8 mouse cellular contexts compared by ENCODE assay signal in genomic region chr11:98003171-98003671, GRCm38 (mm10). TPM values are rescaled to one million over a fixed set of nuclear protein-coding genes. Genes with fewer than 3 reads are reported as not detected.
A peak's percentile ranks its signal among the peaks of the same experiment; 100 is the strongest.
DNase-seq lines count a peak whose midpoint lies in the region; ATAC-seq and TF ChIP-seq lines count a peak whose summit lies in the region.

No protein-coding gene starts in this region.

- intact Hi-C loops in gastrocnemius, adult 2 months (cut with DNase I) = no loop called here

- no peaks in the 10 kb centered on the region for H3K9me3 ChIP-seq in limb, embryonic 12.5 days
- H3K9me3 ChIP-seq in stomach, embryonic 15.5 days = no peaks in the 10 kb centered on the region

- peak overlapping the region; percentile 48; the same call in 1 of the 2 replicates for H3K27ac ChIP-seq in gastrocnemius, adult 2 months
- H3K27ac ChIP-seq in spleen, adult 2 months (ENCODE audit: insufficient read depth, low read length) = peak overlapping the region; percentile 33; the same call in 1 of the 2 replicates
- 0 out of 2 replicates have a peak overlapping the region, but pooled peaks have one; percentile 17 for H3K27ac ChIP-seq in limb, embryonic 12.5 days
- H3K27ac ChIP-seq in stomach, embryonic 15.5 days = no peak overlapping the region

- ATAC-seq in limb, embryonic 12.5 days (ENCODE audit: insufficient number of reproducible peaks, insufficient read depth, low FRiP score, low TSS enrichment, low read depth) = no peak
- ATAC-seq in stomach, embryonic 15.5 days (ENCODE audit: insufficient read depth, low FRiP score, low read depth) = no peak

- TF ChIP-seq POLR2A in spleen, adult 2 months (IDR thresholded peaks at IDR 0.05; ENCODE audit: low read depth, low read length) = no peak

- no peaks in the 10 kb centered on the region for H3K27me3 ChIP-seq in spleen, adult 2 months (ENCODE audit: control insufficient read depth, insufficient read depth, low read length)
- H3K27me3 ChIP-seq in limb, embryonic 12.5 days = peaks cover 44% of the 10 kb centered on the region
- H3K27me3 ChIP-seq in stomach, embryonic 15.5 days (replicated peaks) = peaks cover 25% of the 10 kb centered on the region

- peak overlapping the region; percentile 62 for H3K4me3 ChIP-seq in gastrocnemius, adult 2 months
- no peak overlapping the region; the same call in 1 of the 2 replicates for H3K4me3 ChIP-seq in spleen, adult 2 months (ENCODE audit: extremely low read depth, insufficient read depth, insufficient read length)
- H3K4me3 ChIP-seq in limb, embryonic 12.5 days (replicated peaks) = no peak overlapping the region
- 0 out of 2 replicates have a peak overlapping the region, but pooled peaks have one; percentile 11 for H3K4me3 ChIP-seq in stomach, embryonic 15.5 days (replicated peaks)

- 68% methylated on average over 17 of the region's 17 CpGs for WGBS in spleen, adult 2 months
- WGBS in limb, embryonic 12.5 days = 27% methylated on average over 17 of the region's 17 CpGs
- WGBS in stomach, embryonic 15.5 days = 50% methylated on average over 17 of the region's 17 CpGs

- no peaks in the 10 kb centered on the region for H3K36me3 ChIP-seq in spleen, adult 2 months (ENCODE audit: control insufficient read depth, insufficient read depth, low read length)
- peaks cover 39% of the 10 kb centered on the region for H3K36me3 ChIP-seq in limb, embryonic 12.5 days
- H3K36me3 ChIP-seq in stomach, embryonic 15.5 days = 0 out of 2 replicates have a peak, but pooled peaks cover 5% of the 10 kb centered on the region

- peaks cover 36% of the 10 kb centered on the region for H3K4me1 ChIP-seq in spleen, adult 2 months (ENCODE audit: control insufficient read depth, insufficient read depth, insufficient read length)
- peaks cover 42% of the 10 kb centered on the region for H3K4me1 ChIP-seq in limb, embryonic 12.5 days (replicated peaks)
- peaks cover 15% of the 10 kb centered on the region for H3K4me1 ChIP-seq in stomach, embryonic 15.5 days

- peak; percentile 55 for DNase-seq in gastrocnemius, adult 2 months
- no peak for DNase-seq in gastrocnemius, postnatal 4 days (ENCODE audit: low spot score in 2 of 2)
- DNase-seq in spleen, adult 2 months (ENCODE audit: low read depth in 1 of 2, low spot score in 2 of 2) = no peak
- DNase-seq in spleen, postnatal 14 days (ENCODE audit: low spot score in 2 of 2) = no peak
- DNase-seq in cerebellum, adult 8-10 months = no peak
- DNase-seq in left cerebral cortex, adult 8-10 months (ENCODE audit: low spot score in 2 of 2) = no peak

- peak overlapping the region; percentile 35; the same call in 1 of the 2 replicates for H3K4me2 ChIP-seq in limb, embryonic 12.5 days
- H3K4me2 ChIP-seq in stomach, embryonic 15.5 days = peak overlapping the region; percentile 46

- no peak for TF ChIP-seq CTCF in gastrocnemius, adult 2 months (IDR thresholded peaks at IDR 0.05)
- TF ChIP-seq CTCF in spleen, adult 2 months (IDR thresholded peaks at IDR 0.05; ENCODE audit: extremely low read depth, insufficient read depth, insufficient read length, insufficient replicate concordance) = no peak

- peak overlapping the region; percentile 42; the same call in 1 of the 2 replicates for H3K9ac ChIP-seq in limb, embryonic 12.5 days (replicated peaks)
- no peak overlapping the region for H3K9ac ChIP-seq in stomach, embryonic 15.5 days

RNA-seq across cellular contexts. Expression of gene Arl5c, which starts 7.2 kb away (rescaled TPM):
- under 1 TPM; 0.31 to 0.47 TPM for total RNA-seq in gastrocnemius, adult 2 months (2021)
- 1 to 10 TPM; 1.5 to 1.9 TPM for total RNA-seq in gastrocnemius, postnatal 4 days (2021)
- polyA plus RNA-seq in spleen, adult 2 months (2012; rRNA removed) = 24.6 and 28.9 TPM in 2 replicates
- 5.9 and 7.1 TPM in 2 replicates for polyA plus RNA-seq in limb, embryonic 12.5 days (2016; fragmentation: Nextera tagmentation; extraction: Ambion mirVana)
- 8.2 and 13.4 TPM in 2 replicates for polyA plus RNA-seq in stomach, embryonic 15.5 days (2015; fragmentation: Nextera tagmentation; extraction: Ambion mirVana)
- 1 to 10 TPM; 1.5 to 2.1 (median 1.7) TPM for total RNA-seq in left cerebral cortex, adult 8-10 months (2022)

RNA-seq across cellular contexts. Expression of gene Plxdc1, which starts 17.0 kb away (rescaled TPM):
- 1 to 10 TPM; 3.0 to 3.1 TPM for total RNA-seq in gastrocnemius, adult 2 months (2021)
- total RNA-seq in gastrocnemius, postnatal 4 days (2021) = 1 to 10 TPM; 7.1 to 7.6 TPM
- 9.0 and 9.7 TPM in 2 replicates for polyA plus RNA-seq in spleen, adult 2 months (2012; rRNA removed)
- 0.12 TPM in 1 of 2 replicates, not detected in the other for polyA plus RNA-seq in limb, embryonic 12.5 days (2016; fragmentation: Nextera tagmentation; extraction: Ambion mirVana)
- polyA plus RNA-seq in stomach, embryonic 15.5 days (2015; fragmentation: Nextera tagmentation; extraction: Ambion mirVana) = 0.73 and 1.0 TPM in 2 replicates
- 10 to 100 TPM; 41.2 to 46.2 (median 43.9) TPM for total RNA-seq in left cerebral cortex, adult 8-10 months (2022)

RNA-seq across cellular contexts. Expression of gene Cacnb1, which starts 19.6 kb away (rescaled TPM):
- 100 to 1,000 TPM; 199 to 214 TPM for total RNA-seq in gastrocnemius, adult 2 months (2021)
- 100 to 1,000 TPM; 240 to 241 TPM for total RNA-seq in gastrocnemius, postnatal 4 days (2021)
- polyA plus RNA-seq in spleen, adult 2 months (2012; rRNA removed) = 8.5 and 8.9 TPM in 2 replicates
- 13.2 and 16.0 TPM in 2 replicates for polyA plus RNA-seq in limb, embryonic 12.5 days (2016; fragmentation: Nextera tagmentation; extraction: Ambion mirVana)
- 7.3 and 9.5 TPM in 2 replicates for polyA plus RNA-seq in stomach, embryonic 15.5 days (2015; fragmentation: Nextera tagmentation; extraction: Ambion mirVana)
- total RNA-seq in left cerebral cortex, adult 8-10 months (2022) = 100 to 1,000 TPM; 127 to 142 (median 137) TPM

RNA-seq across cellular contexts. Expression of gene Rpl19, which starts 23.3 kb away (rescaled TPM):
- total RNA-seq in gastrocnemius, adult 2 months (2021) = 100 to 1,000 TPM; 404 to 490 TPM
- 1,000 to 10,000 TPM; 1,153 to 1,224 TPM for total RNA-seq in gastrocnemius, postnatal 4 days (2021)
- polyA plus RNA-seq in spleen, adult 2 months (2012; rRNA removed) = 555 and 724 TPM in 2 replicates
- 1,014 and 1,051 TPM in 2 replicates for polyA plus RNA-seq in limb, embryonic 12.5 days (2016; fragmentation: Nextera tagmentation; extraction: Ambion mirVana)
- polyA plus RNA-seq in stomach, embryonic 15.5 days (2015; fragmentation: Nextera tagmentation; extraction: Ambion mirVana) = 855 and 1,061 TPM in 2 replicates
- 100 to 1,000 TPM; 564 to 674 (median 627) TPM for total RNA-seq in left cerebral cortex, adult 8-10 months (2022)

RNA-seq across cellular contexts. Expression of gene Stac2, which starts 50.0 kb away (rescaled TPM):
- total RNA-seq in gastrocnemius, adult 2 months (2021) = under 1 TPM in 1 of 2 experiments, not detected in 1; 0.11 TPM
- under 1 TPM; 0.54 to 0.60 TPM for total RNA-seq in gastrocnemius, postnatal 4 days (2021)
- 6.3 and 6.6 TPM in 2 replicates for polyA plus RNA-seq in spleen, adult 2 months (2012; rRNA removed)
- 0.31 and 0.68 TPM in 2 replicates for polyA plus RNA-seq in limb, embryonic 12.5 days (2016; fragmentation: Nextera tagmentation; extraction: Ambion mirVana)
- polyA plus RNA-seq in stomach, embryonic 15.5 days (2015; fragmentation: Nextera tagmentation; extraction: Ambion mirVana) = 0.21 and 0.41 TPM in 2 replicates
- 100 to 1,000 TPM in 1 of 4 experiments, 10 to 100 TPM in 3; 83.1 to 109 (median 94.1) TPM for total RNA-seq in left cerebral cortex, adult 8-10 months (2022)

Comparison
In these comparisons a context has a peak if more than half of its experiments do, and no peak if none do; other contexts are left out.
1. H3K4me3 ChIP-seq: peak in gastrocnemius, adult 2 months (single experiment) and stomach, embryonic 15.5 days (single experiment); none in spleen, adult 2 months (single experiment) and limb, embryonic 12.5 days (single experiment).
2. RNA of gene Plxdc1, which starts 17.0 kb away (total RNA-seq): 41.2 to 46.2 TPM in left cerebral cortex, adult 8-10 months; 7.1 to 7.6 TPM in gastrocnemius, postnatal 4 days and 3.0 to 3.1 TPM in gastrocnemius, adult 2 months; every median in the first group is over 4 times any median in the second.